Mouse (Mus musculus) ES-E14 (cell line): ENCODE data around the gene Ptms.

Experiments
- HCFC1 ChIP-seq: IDR thresholded peaks from 2 replicates; pipeline ENCODE4 v1.6.1; 2012; ENCODE audit warnings: low read length, inconsistent platforms, borderline replicate concordance; ENCODE audit not compliant: insufficient read depth
- MAFK ChIP-seq: IDR thresholded peaks from 2 replicates; pipeline ENCODE4 v1.6.1; 2014; ENCODE audit warnings: mild to moderate bottlenecking, low read depth, low read length, inconsistent platforms; ENCODE audit not compliant: insufficient read depth
- ZC3H11A ChIP-seq: IDR thresholded peaks from 2 replicates; pipeline ENCODE4 v1.6.1; 2012; ENCODE audit warnings: low read depth, mild to moderate bottlenecking, inconsistent platforms, low read length, borderline replicate concordance

GRCm38 (mm10) chr6:124936681-124937080 is 16.8 kb upstream of the Ptms start:
- TF ChIP-seq MAFK (no peak), HCFC1 (no peak), ZC3H11A (no peak)
